Mouse (Mus musculus): ENCODE results near the gene Il24. TPM values are rescaled to one million over a fixed set of nuclear protein-coding genes. Genes with fewer than 3 reads are reported as not detected.

Gene Il24
- polyA plus RNA-seq, 1 experiment from 2014 or later, result not detected

- H3K9me3 ChIP-seq (replicated peaks), result no peaks in the 10 kb centered on the region
- no peaks in the 10 kb centered on the region for H3K4me1 ChIP-seq
- no peaks in the 10 kb centered on the region for H3K27me3 ChIP-seq (ENCODE audit: low read depth, poor library complexity, severe bottlenecking)
- WGBS, result 96% methylated on average over 7 of the region's 7 CpGs
- H3K36me3 ChIP-seq, result no peaks in the 10 kb centered on the region
- no peak overlapping the region for H3K4me3 ChIP-seq
- DNase-seq (ENCODE audit: low spot score), result no peak
- H3K27ac ChIP-seq (replicated peaks), result no peak overlapping the region
Observed at GRCm38 (mm10) chr1:130841621-130842020, 45.6 kb downstream of the Il24 start.

GRCm38 (mm10) chr1:130840599-130841379 lies 46.5 kb downstream of the Il24 start:
- no peaks in the 10 kb centered on the region for H3K4me1 ChIP-seq
- no peak overlapping the region for H3K4me3 ChIP-seq
- no peak overlapping the region for H3K27ac ChIP-seq (replicated peaks)
- H3K9me3 ChIP-seq (replicated peaks), result no peaks in the 10 kb centered on the region
- WGBS, result 85% methylated on average over 8 of the region's 8 CpGs
- DNase-seq (ENCODE audit: low spot score), result no peak
- no peaks in the 10 kb centered on the region for H3K36me3 ChIP-seq
- H3K27me3 ChIP-seq (ENCODE audit: low read depth, poor library complexity, severe bottlenecking), result no peaks in the 10 kb centered on the region

GRCm38 (mm10) chr1:130838288-130838687 lies 49.0 kb downstream of the Il24 start:
- H3K27ac ChIP-seq (replicated peaks), result no peak overlapping the region
- H3K4me1 ChIP-seq, result no peaks in the 10 kb centered on the region
- no peak for DNase-seq (ENCODE audit: low spot score)
- H3K27me3 ChIP-seq (ENCODE audit: low read depth, poor library complexity, severe bottlenecking), result no peaks in the 10 kb centered on the region
- H3K36me3 ChIP-seq, result no peaks in the 10 kb centered on the region
- H3K4me3 ChIP-seq, result no peak overlapping the region
- no peaks in the 10 kb centered on the region for H3K9me3 ChIP-seq (replicated peaks)
- 61% methylated on average over 6 of the region's 6 CpGs for WGBS

- no peaks in the 10 kb centered on the region for H3K27me3 ChIP-seq (ENCODE audit: low read depth, poor library complexity, severe bottlenecking)
- H3K4me3 ChIP-seq, result no peak overlapping the region
- no peaks in the 10 kb centered on the region for H3K36me3 ChIP-seq
- H3K27ac ChIP-seq (replicated peaks), result no peak overlapping the region
- H3K4me1 ChIP-seq, result no peaks in the 10 kb centered on the region
- H3K9me3 ChIP-seq (replicated peaks), result no peaks in the 10 kb centered on the region
- WGBS, result 89% methylated on average over 6 of the region's 6 CpGs
- no peak for DNase-seq (ENCODE audit: low spot score)
Observed at GRCm38 (mm10) chr1:130835161-130835936, 51.9 kb downstream of the Il24 start.

GRCm38 (mm10) chr1:130832230-130833149 lies 54.8 kb downstream of the Il24 start:
- no peaks in the 10 kb centered on the region for H3K9me3 ChIP-seq (replicated peaks)
- H3K4me3 ChIP-seq, result no peak overlapping the region
- no peaks in the 10 kb centered on the region for H3K27me3 ChIP-seq (ENCODE audit: low read depth, poor library complexity, severe bottlenecking)
- WGBS, result 84% methylated on average over 5 of the region's 5 CpGs
- H3K36me3 ChIP-seq, result no peaks in the 10 kb centered on the region
- no peak for DNase-seq (ENCODE audit: low spot score)
- no peak overlapping the region for H3K27ac ChIP-seq (replicated peaks)
- H3K4me1 ChIP-seq, result no peaks in the 10 kb centered on the region

Other genes starting within 250 kb of the Il24 start
- 0.14 TPM in 1 of 2 replicates, not detected in the other for gene C4bp, start 225.8 kb downstream of the Il24 start, polyA plus RNA-seq (2016; fragmentation: Nextera tagmentation; extraction: Ambion mirVana)
- gene Gm29427, start 171.7 kb downstream of the Il24 start, polyA plus RNA-seq (2016; fragmentation: Nextera tagmentation; extraction: Ambion mirVana), result not detected in 2 replicates
- 11.5 and 16.6 TPM in 2 replicates for gene Yod1, start 170.1 kb downstream of the Il24 start, polyA plus RNA-seq (2016; fragmentation: Nextera tagmentation; extraction: Ambion mirVana)
- gene Pfkfb2, start 158.2 kb downstream of the Il24 start, polyA plus RNA-seq (2016; fragmentation: Nextera tagmentation; extraction: Ambion mirVana), result 5.5 and 8.1 TPM in 2 replicates
- 0.42 TPM in 2 replicates for gene AA986860, start 155.5 kb downstream of the Il24 start, polyA plus RNA-seq (2016; fragmentation: Nextera tagmentation; extraction: Ambion mirVana)
- gene Fcamr, start 86.6 kb downstream of the Il24 start, polyA plus RNA-seq (2016; fragmentation: Nextera tagmentation; extraction: Ambion mirVana), result not detected in 2 replicates
- not detected in 2 replicates for gene Pigr, start 60.8 kb downstream of the Il24 start, polyA plus RNA-seq (2016; fragmentation: Nextera tagmentation; extraction: Ambion mirVana)
- gene Fcmr, start 21.8 kb downstream of the Il24 start, polyA plus RNA-seq (2016; fragmentation: Nextera tagmentation; extraction: Ambion mirVana), result not detected in 2 replicates
- gene Il20, start 24.0 kb upstream of the Il24 start, polyA plus RNA-seq (2016; fragmentation: Nextera tagmentation; extraction: Ambion mirVana), result not detected in 2 replicates
- gene Il19, start 52.7 kb upstream of the Il24 start, polyA plus RNA-seq (2016; fragmentation: Nextera tagmentation; extraction: Ambion mirVana), result 0.14 TPM in 1 of 2 replicates, not detected in the other
- gene Il10, start 132.4 kb upstream of the Il24 start, polyA plus RNA-seq (2016; fragmentation: Nextera tagmentation; extraction: Ambion mirVana), result not detected in 2 replicates
- 50.9 and 55.7 TPM in 2 replicates for gene Mapkapk2, start 210.4 kb upstream of the Il24 start, polyA plus RNA-seq (2016; fragmentation: Nextera tagmentation; extraction: Ambion mirVana)

All from midbrain, embryonic 10.5 days (tissue).